Mouse (Mus musculus) CH12.LX (cell line): ENCODE results near the gene Rps3. TPM values are rescaled to one million over a fixed set of nuclear protein-coding genes. Genes with fewer than 3 reads are reported as not detected.

Experiments
- DNase-seq: peaks from one replicate; pipeline ENCODE4 v3.0.0-alpha.2; 2013; ENCODE audit errors: extremely low read depth
- H3K27ac ChIP-seq: 2 replicates; pipeline ENCODE4 v1.5.1; 2012; ENCODE audit warnings: low read depth, mild to moderate bottlenecking, control low read depth, moderate library complexity; ENCODE audit not compliant: insufficient read depth
- H3K27me3 ChIP-seq: replicated peaks from 2 replicates; pipeline ENCODE3; 2012; ENCODE audit warnings: inconsistent platforms
- H3K36me3 ChIP-seq, 2 experiments: replicated peaks in 1 of 2; 2 replicates each; pipeline versions ENCODE3 to v1.6.1; 2012; ENCODE audit warnings: inconsistent platforms in 1 of 2, low read length in 1 of 2, mild to moderate bottlenecking in 1 of 2, mixed read lengths in 1 of 2, moderate library complexity in 1 of 2; ENCODE audit not compliant: control insufficient read depth in 1 of 2, insufficient read depth in 1 of 2
- H3K4me1 ChIP-seq, 2 experiments: 2 replicates each; pipeline ENCODE4 v1.6.1; 2012; ENCODE audit warnings: inconsistent platforms in 1 of 2, moderate library complexity in 1 of 2; ENCODE audit not compliant: insufficient read depth in 2 of 2, control insufficient read depth in 1 of 2
- H3K4me2 ChIP-seq: 2 replicates; pipeline ENCODE4 v1.6.1; 2012; ENCODE audit warnings: low read depth, mild to moderate bottlenecking, control low read depth; ENCODE audit not compliant: poor library complexity, insufficient read depth, severe bottlenecking
- H3K4me3 ChIP-seq, 3 experiments: fragments of 150-350 bp in 1 of 3; sonication (generic) in 1 of 3; replicated peaks in 1 of 3; 2 replicates each; pipeline versions ENCODE3 to v1.5.1; 2011 to 2012; ENCODE audit warnings: low read depth in 2 of 3, low read length in 2 of 3, mild to moderate bottlenecking in 2 of 3, moderate library complexity in 2 of 3, control low read depth in 1 of 3, improper control_type of control experiment in 1 of 3, inconsistent platforms in 1 of 3, mixed read lengths in 1 of 3; ENCODE audit not compliant: poor library complexity in 1 of 3
- H3K79me2 ChIP-seq: replicated peaks from 2 replicates; pipeline ENCODE4 v1.6.1; 2012; ENCODE audit warnings: mild to moderate bottlenecking, moderate library complexity; ENCODE audit not compliant: control insufficient read depth, poor library complexity, insufficient read depth, severe bottlenecking; ENCODE audit errors: extremely low read depth
- H3K9ac ChIP-seq: 2 replicates; pipeline ENCODE4 v1.6.1; 2012; ENCODE audit warnings: low read depth, mild to moderate bottlenecking, control low read depth, moderate library complexity; ENCODE audit not compliant: insufficient read depth
- H3K9me3 ChIP-seq: replicated peaks from 2 replicates; pipeline ENCODE3; 2012; ENCODE audit warnings: low read length, inconsistent platforms, mixed read lengths
- BHLHE40 ChIP-seq: IDR thresholded peaks from 2 replicates; pipeline ENCODE4 v1.6.1; 2011; ENCODE audit warnings: mild to moderate bottlenecking, low read depth, low read length, improper control_type of control experiment
- CTCF ChIP-seq, 2 experiments: IDR thresholded peaks in 1 of 2; conservative IDR thresholded peaks in 1 of 2; 2 replicates each; pipeline ENCODE4 v1.5.1; 2011 to 2012; ENCODE audit warnings: low read depth in 2 of 2, low read length in 2 of 2, improper control_type of control experiment in 1 of 2, inconsistent platforms in 1 of 2, mild to moderate bottlenecking in 1 of 2, moderate library complexity in 1 of 2
- E2F4 ChIP-seq: IDR thresholded peaks from 2 replicates; pipeline ENCODE4 v1.6.1; 2011; ENCODE audit warnings: low read depth, low read length, improper control_type of control experiment; ENCODE audit not compliant: insufficient replicate concordance
- ELF1 ChIP-seq: IDR thresholded peaks from 2 replicates; pipeline ENCODE4 v1.6.1; 2014; ENCODE audit warnings: low read depth, mild to moderate bottlenecking, inconsistent platforms, low read length, improper control_type of control experiment
- EP300 ChIP-seq: IDR thresholded peaks from 2 replicates; pipeline ENCODE4 v1.6.1; 2011; ENCODE audit warnings: low read length, improper control_type of control experiment
- ETS1 ChIP-seq: conservative IDR thresholded peaks from 2 replicates; pipeline ENCODE4 v1.6.1; 2012; ENCODE audit warnings: low read depth, mild to moderate bottlenecking, inconsistent platforms, low read length, improper control_type of control experiment, moderate library complexity
- GABPA ChIP-seq: IDR thresholded peaks from 2 replicates; pipeline ENCODE4 v1.6.1; 2012; ENCODE audit warnings: low read depth, low read length, improper control_type of control experiment, inconsistent platforms; ENCODE audit not compliant: insufficient replicate concordance
- HCFC1 ChIP-seq: IDR thresholded peaks from 2 replicates; pipeline ENCODE4 v1.6.1; 2012; ENCODE audit warnings: low read depth, mild to moderate bottlenecking, inconsistent platforms, low read length, improper control_type of control experiment
- IRF4 ChIP-seq: IDR thresholded peaks from 2 replicates; pipeline ENCODE4 v1.6.1; 2014; ENCODE audit warnings: low read depth, mild to moderate bottlenecking, inconsistent platforms, low read length, improper control_type of control experiment
- JUN ChIP-seq: IDR thresholded peaks from 2 replicates; pipeline ENCODE4 v1.6.1; 2011; ENCODE audit warnings: low read depth, mild to moderate bottlenecking, low read length, improper control_type of control experiment, moderate library complexity; ENCODE audit not compliant: insufficient read depth
- KAT2A ChIP-seq: IDR thresholded peaks from 2 replicates; pipeline ENCODE4 v1.6.1; 2012; ENCODE audit warnings: low read length, improper control_type of control experiment, inconsistent platforms; ENCODE audit not compliant: insufficient replicate concordance
- MAFK ChIP-seq: IDR thresholded peaks from 2 replicates; pipeline ENCODE4 v1.6.1; 2011; ENCODE audit warnings: low read length, improper control_type of control experiment; ENCODE audit not compliant: insufficient replicate concordance
- MEF2A ChIP-seq: IDR thresholded peaks from 2 replicates; pipeline ENCODE4 v1.6.1; 2014; ENCODE audit warnings: low read depth, mild to moderate bottlenecking, inconsistent platforms, low read length, improper control_type of control experiment, borderline replicate concordance
- MXI1 ChIP-seq: IDR thresholded peaks from 2 replicates; pipeline ENCODE4 v1.6.1; 2011; ENCODE audit warnings: mild to moderate bottlenecking, low read depth, low read length, improper control_type of control experiment
- MYC ChIP-seq: IDR thresholded peaks from 2 replicates; pipeline ENCODE4 v1.6.1; 2011; ENCODE audit warnings: low read depth, mild to moderate bottlenecking, improper control_type of control experiment, low read length
- PAX5 ChIP-seq: IDR thresholded peaks from 2 replicates; pipeline ENCODE4 v1.6.1; 2012; ENCODE audit warnings: low read length, inconsistent platforms, mixed read lengths
- RAD21 ChIP-seq: IDR thresholded peaks from 2 replicates; pipeline ENCODE4 v1.6.1; 2011; ENCODE audit warnings: low read depth, mild to moderate bottlenecking, low read length, improper control_type of control experiment, moderate library complexity
- RCOR1 ChIP-seq: conservative IDR thresholded peaks from 2 replicates; pipeline ENCODE4 v1.6.1; 2012; ENCODE audit warnings: low read depth, mild to moderate bottlenecking, inconsistent platforms, low read length, improper control_type of control experiment
- SMC3 ChIP-seq: IDR thresholded peaks from 2 replicates; pipeline ENCODE4 v1.6.1; 2011; ENCODE audit warnings: low read depth, low read length, improper control_type of control experiment
- TBP ChIP-seq: conservative IDR thresholded peaks from 2 replicates; pipeline ENCODE4 v1.6.1; 2011; ENCODE audit warnings: low read depth, low read length, improper control_type of control experiment
- TCF12 ChIP-seq: IDR thresholded peaks from 2 replicates; pipeline ENCODE4 v1.6.1; 2014; ENCODE audit warnings: low read depth, mild to moderate bottlenecking, inconsistent platforms, low read length, improper control_type of control experiment
- UBTF ChIP-seq: IDR thresholded peaks from 2 replicates; pipeline ENCODE4 v1.6.1; 2012; ENCODE audit warnings: low read depth, mild to moderate bottlenecking, inconsistent platforms, low read length, improper control_type of control experiment, moderate library complexity
- ZC3H11A ChIP-seq: IDR thresholded peaks from 2 replicates; pipeline ENCODE4 v1.6.1; 2012; ENCODE audit warnings: low read depth, mild to moderate bottlenecking, inconsistent platforms, low read length, improper control_type of control experiment
- ZKSCAN1 ChIP-seq: IDR thresholded peaks from 2 replicates; pipeline ENCODE4 v1.6.1; 2012; ENCODE audit warnings: low read depth, inconsistent platforms, low read length, improper control_type of control experiment, borderline replicate concordance
- ZNF384 ChIP-seq: IDR thresholded peaks from 2 replicates; pipeline ENCODE4 v1.6.1; 2012; ENCODE audit warnings: low read depth, low read length, improper control_type of control experiment, inconsistent platforms
- dilution Hi-C: fragments of 300-500 bp; cut with MboI; formaldehyde crosslinking; loops from 2 replicates; pipeline ENCODE4 v1.14.3; 2020; ENCODE audit warnings: low sequenced_read_pairs; ENCODE audit not compliant: extremely low pct_unique_long_range_greater_than_20kb, extremely low pct_ligation_motif_present
- in situ Hi-C: fragments of 300-500 bp; cut with MboI; formaldehyde crosslinking; loops from 3 replicates; pipeline ENCODE4 v1.14.3; 2019; ENCODE audit warnings: low sequenced_read_pairs, low pct_ligation_motif_present, low pct_unique_long_range_greater_than_20kb, mixed read lengths
- polyA plus RNA-seq: library from polyadenylated mRNA; unstranded; fragments of >175 nt; gene quantifications from 2 replicates; pipeline ENCODE4 v1.2.1, GENCODE M21; 2012; ENCODE audit warnings: low read depth; ENCODE audit not compliant: insufficient read length
- total RNA-seq, 2 experiments: library from RNA; depleted of rRNA; stranded (reverse); fragments of 300-350 nt in 1 of 2; fragments of >200 nt in 1 of 2; gene quantifications; 2 replicates each; pipeline ENCODE4 v1.2.3; 2012 to 2014

Gene Rps3
- total and polyA plus RNA-seq, 3 experiments = 1,738 to 3,699 (median 2,320) TPM

- TF ChIP-seq TCF12 = no peak
- no peak for TF ChIP-seq ETS1
- TF ChIP-seq ZKSCAN1 = no peak
- no peak for TF ChIP-seq JUN
- TF ChIP-seq RCOR1 = no peak
- no peak for TF ChIP-seq ZNF384
- no peak for TF ChIP-seq ELF1
- TF ChIP-seq BHLHE40 = no peak
- TF ChIP-seq KAT2A = no peak
- no peak for TF ChIP-seq HCFC1
- Histone ChIP-seq H3K79me2 (no peaks in the 10 kb centered on the region), H3K36me3 (no peaks in the 10 kb centered on the region), H3K27ac (no peak overlapping the region), H3K9me3 (no peaks in the 10 kb centered on the region), H3K4me3 (no peak overlapping the region), H3K9ac (no peak overlapping the region), H3K4me1 (no peaks in the 10 kb centered on the region), H3K27me3 (no peaks in the 10 kb centered on the region), H3K4me2 (no peak overlapping the region)
- dilution Hi-C loops = no loop called here
- in situ Hi-C loops = loop anchor here (5.0 kb wide), 1 partner anchor 56 kb away; no protein-coding TSS in a partner anchor
- no peak for DNase-seq
Observed at GRCm38 (mm10) chr7:99501148-99501547, 17.6 kb upstream of the Rps3 start.

DNA sequence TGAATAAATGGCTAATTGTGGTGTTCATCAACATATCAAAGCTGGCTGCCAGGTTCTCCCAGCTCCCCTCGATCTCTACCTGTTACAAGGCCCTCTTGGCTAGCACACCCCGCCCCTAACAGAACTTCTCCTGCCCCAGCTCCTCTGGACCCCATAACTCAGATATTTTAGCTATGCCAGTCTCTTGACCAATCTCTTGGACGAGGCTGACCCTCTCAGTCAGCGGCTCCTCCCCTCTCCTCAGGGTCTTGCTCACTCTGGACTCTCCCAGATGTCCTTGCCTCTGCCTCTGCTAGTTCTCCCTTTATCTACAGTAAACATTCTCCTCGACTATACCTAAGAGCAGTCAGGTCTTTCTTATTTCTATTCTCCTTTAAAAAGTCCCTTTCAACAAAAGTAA, 17.1 kb upstream of the Rps3 start:
- Histone ChIP-seq H3K36me3 (no peaks in the 10 kb centered on the region), H3K4me3 (no peak overlapping the region), H3K79me2 (no peaks in the 10 kb centered on the region), H3K9me3 (no peaks in the 10 kb centered on the region), H3K4me2 (no peak overlapping the region), H3K27me3 (no peaks in the 10 kb centered on the region)
- no peak for TF ChIP-seq ETS1
- no peak for TF ChIP-seq E2F4
- TF ChIP-seq, all 38 proteins: peak for 0
- in situ Hi-C loops = loop anchor here (5.0 kb wide), 1 partner anchor 57 kb away; no protein-coding TSS in a partner anchor
- Histone ChIP-seq H3K4me1 (no peaks in the 10 kb centered on the region), H3K9ac (no peak overlapping the region), H3K27ac (no peak overlapping the region)
- no peak for DNase-seq
- dilution Hi-C loops = no loop called here

- in situ Hi-C loops = loop anchor here (5.0 kb wide), 1 partner anchor 57 kb away; no protein-coding TSS in a partner anchor
- no peak overlapping the region for H3K4me3 ChIP-seq
- peak; percentile 74 for DNase-seq
- no peaks in the 10 kb centered on the region for H3K9me3 ChIP-seq
- no peak overlapping the region for H3K4me2 ChIP-seq
- dilution Hi-C loops = no loop called here
- no peaks in the 10 kb centered on the region for H3K27me3 ChIP-seq
- H3K36me3 ChIP-seq = no peaks in the 10 kb centered on the region
- no peaks in the 10 kb centered on the region for H3K79me2 ChIP-seq
- no peak overlapping the region for H3K9ac ChIP-seq
- H3K27ac ChIP-seq = no peak overlapping the region
- no peaks in the 10 kb centered on the region for H3K4me1 ChIP-seq
- TF ChIP-seq MEF2A (no peak), ZC3H11A (peak; percentile 87), MYC (no peak), UBTF (no peak), EP300 (no peak), SMC3 (peak; percentile 98), IRF4 (peak; percentile 69), KAT2A (no peak), MAFK (no peak), CTCF (conservative IDR thresholded peaks at IDR 0.05 in 1 of 2, IDR thresholded peaks at IDR 0.05 in 1 of 2; ENCODE audit: low read depth in 2 of 2, low read length in 2 of 2) (peak; percentile 63 to 98), ELF1 (0 out of 2 replicates have a peak, but pooled peaks have one; percentile 22), PAX5 (no peak), MXI1 (no peak), JUN (no peak), E2F4 (no peak), TBP (no peak), RAD21 (peak; percentile 98), GABPA (no peak)
Observed at GRCm38 (mm10) chr7:99500201-99500600, 16.7 kb upstream of the Rps3 start.
